Mouse (Mus musculus): Measurements from ENCODE around the gene Prss36.
A peak's percentile ranks its signal among the peaks of the same experiment; 100 is the strongest.

The Prss36 gene

GRCm38 (mm10) chr7:127935028-127935722 is 11.3 kb downstream of the Prss36 start:
- DNase-seq (ENCODE audit: low spot score) = peak; percentile 77

GRCm38 (mm10) chr7:127934075-127934474 is 12.4 kb downstream of the Prss36 start:
- DNase-seq (ENCODE audit: low spot score) = no peak

GRCm38 (mm10) chr7:127932273-127933031 is 14.1 kb downstream of the Prss36 start:
- DNase-seq (ENCODE audit: low spot score) = no peak

- DNase-seq (ENCODE audit: low spot score) = no peak
These were observed 15.0 kb downstream of the Prss36 start for GRCm38 (mm10) chr7:127931351-127932135.

GRCm38 (mm10) chr7:127930636-127931035 is 15.9 kb downstream of the Prss36 start:
- no peak for DNase-seq (ENCODE audit: low spot score)

GRCm38 (mm10) chr7:127929923-127930322 is 16.6 kb downstream of the Prss36 start, which contains the start of gene Prss8:
Gene Prss8, minus strand, starts transcription at chr7:127930104.
- DNase-seq (ENCODE audit: low spot score) = no peak

GRCm38 (mm10) chr7:127928596-127928995 is 17.9 kb downstream of the Prss36 start:
- no peak for DNase-seq (ENCODE audit: low spot score)

GRCm38 (mm10) chr7:127927726-127928125 is 18.8 kb downstream of the Prss36 start:
- DNase-seq (ENCODE audit: low spot score) = no peak

GRCm38 (mm10) chr7:127926846-127927245 is 19.7 kb downstream of the Prss36 start:
- no peak for DNase-seq (ENCODE audit: low spot score)

GRCm38 (mm10) chr7:127926066-127926465 is 20.5 kb downstream of the Prss36 start:
- DNase-seq (ENCODE audit: low spot score) = no peak

GRCm38 (mm10) chr7:127925252-127925651 is 21.3 kb downstream of the Prss36 start:
- no peak for DNase-seq (ENCODE audit: low spot score)

- no peak for DNase-seq (ENCODE audit: low spot score)
These were observed 22.8 kb downstream of the Prss36 start for GRCm38 (mm10) chr7:127923714-127924113.

- DNase-seq (ENCODE audit: low spot score) = no peak
These were observed 23.9 kb downstream of the Prss36 start for GRCm38 (mm10) chr7:127922451-127923275.

GRCm38 (mm10) chr7:127921516-127921915 is 25.0 kb downstream of the Prss36 start:
- no peak for DNase-seq (ENCODE audit: low spot score)

- no peak for DNase-seq (ENCODE audit: low spot score)
These were observed 27.2 kb downstream of the Prss36 start for GRCm38 (mm10) chr7:127919290-127919689.

- DNase-seq (ENCODE audit: low spot score) = no peak
These were observed 28.3 kb downstream of the Prss36 start for GRCm38 (mm10) chr7:127918203-127918602.

- no peak for DNase-seq (ENCODE audit: low spot score)
These were observed 31.2 kb downstream of the Prss36 start for GRCm38 (mm10) chr7:127915293-127915692.

- DNase-seq (ENCODE audit: low spot score) = no peak
These were observed 33.6 kb downstream of the Prss36 start for GRCm38 (mm10) chr7:127912938-127913337.

- peak; percentile 47 for DNase-seq (ENCODE audit: low spot score)
These were observed 34.2 kb downstream of the Prss36 start, which contains the start of gene Kat8 for GRCm38 (mm10) chr7:127912190-127912871. Gene Kat8, plus strand, starts transcription at chr7:127912516.

- no peak for DNase-seq (ENCODE audit: low spot score)
These were observed 37.9 kb downstream of the Prss36 start for GRCm38 (mm10) chr7:127908656-127909055.

GRCm38 (mm10) chr7:127907939-127908338 is 38.6 kb downstream of the Prss36 start:
- no peak for DNase-seq (ENCODE audit: low spot score)

All from urinary bladder, postnatal 10 days (tissue).